Mouse (Mus musculus): Measurements from ENCODE around the gene Gm20075. TPM values are rescaled to one million over a fixed set of nuclear protein-coding genes. Genes with fewer than 3 reads are reported as not detected.

The Gm20075 gene
- polyA plus RNA-seq, 1 experiment from 2014 or later, result 21.8 TPM

- ATAC-seq (replicated peaks; ENCODE audit: low FRiP score), result no peak
- Histone ChIP-seq H3K4me3 (replicated peaks) (no peak overlapping the region), H3K27me3 (no peaks in the 10 kb centered on the region), H3K9ac (no peak overlapping the region), H3K4me2 (no peak overlapping the region), H3K4me1 (no peaks in the 10 kb centered on the region), H3K9me3 (replicated peaks) (no peaks in the 10 kb centered on the region), H3K27ac (no peak overlapping the region), H3K36me3 (no peaks in the 10 kb centered on the region)
- WGBS, result 67% methylated on average over 11 of the region's 11 CpGs
Measured at GRCm38 (mm10) chr13:96040275-96041042, 40.7 kb downstream of the Gm20075 start.

- Histone ChIP-seq H3K36me3 (no peaks in the 10 kb centered on the region), H3K27me3 (no peaks in the 10 kb centered on the region), H3K4me2 (no peak overlapping the region), H3K9ac (no peak overlapping the region), H3K4me3 (replicated peaks) (no peak overlapping the region), H3K4me1 (no peaks in the 10 kb centered on the region), H3K9me3 (replicated peaks) (no peaks in the 10 kb centered on the region), H3K27ac (no peak overlapping the region)
- ATAC-seq (replicated peaks; ENCODE audit: low FRiP score), result no peak
- WGBS, result 72% methylated on average over 1 of the region's 1 CpGs
Measured at GRCm38 (mm10) chr13:96039536-96039935, 41.6 kb downstream of the Gm20075 start.

GRCm38 (mm10) chr13:96030368-96031223 is 50.6 kb downstream of the Gm20075 start:
- H3K9me3 ChIP-seq (replicated peaks), result no peaks in the 10 kb centered on the region
- H3K36me3 ChIP-seq, result no peaks in the 10 kb centered on the region
- H3K4me1 ChIP-seq, result no peaks in the 10 kb centered on the region
- no peak overlapping the region for H3K4me3 ChIP-seq (replicated peaks)
- ATAC-seq (replicated peaks; ENCODE audit: low FRiP score), result no peak
- no peak overlapping the region for H3K9ac ChIP-seq
- no peaks in the 10 kb centered on the region for H3K27me3 ChIP-seq
- no peak overlapping the region for H3K27ac ChIP-seq
- WGBS, result 66% methylated on average over 19 of the region's 19 CpGs
- H3K4me2 ChIP-seq, result no peak overlapping the region

Other genes with a start within 250 kb of the Gm20075 start
- 10.1 and 10.6 TPM in 2 replicates for gene Iqgap2, start 189.5 kb downstream of the Gm20075 start, polyA plus RNA-seq (2015; fragmentation: Nextera tagmentation; extraction: Ambion mirVana)
- gene Gm17190, start 678 bp upstream of the Gm20075 start, polyA plus RNA-seq (2015; fragmentation: Nextera tagmentation; extraction: Ambion mirVana), result not detected in 2 replicates
- gene Sv2c, start 51.2 kb upstream of the Gm20075 start, polyA plus RNA-seq (2015; fragmentation: Nextera tagmentation; extraction: Ambion mirVana), result 0.90 and 1.4 TPM in 2 replicates

Measured in kidney, embryonic 15.5 days (tissue).